Mouse (Mus musculus) midbrain, embryonic 12.5 days (tissue): Measurements from ENCODE around the gene Fgfr2. TPM values are rescaled to one million over a fixed set of nuclear protein-coding genes. Genes with fewer than 3 reads are reported as not detected.

Source experiments
- ATAC-seq: fragments of 200-750 bp; cut with Nextera tagmentation; 2 replicates; pipeline ENCODE4 v1.8.0; 2017; ENCODE audit warnings: low read depth, moderate TSS enrichment, moderate library complexity; ENCODE audit not compliant: low FRiP score
- H3K27ac ChIP-seq: fragments of 300-500 bp; sonication (generic); replicated peaks from 2 replicates; pipeline ENCODE4 v1.5.1; 2016; ENCODE audit warnings: mild to moderate bottlenecking
- H3K27me3 ChIP-seq: fragments of 300-500 bp; sonication (generic); 2 replicates; pipeline ENCODE4 v1.6.1; 2016; ENCODE audit warnings: mild to moderate bottlenecking
- H3K36me3 ChIP-seq: fragments of 300-500 bp; sonication (generic); 2 replicates; pipeline ENCODE4 v1.6.1; 2016
- H3K4me1 ChIP-seq: fragments of 300-500 bp; sonication (generic); 2 replicates; pipeline ENCODE4 v1.6.1; 2016
- H3K4me2 ChIP-seq: fragments of 300-500 bp; sonication (generic); replicated peaks from 2 replicates; pipeline ENCODE4 v1.6.1; 2016; ENCODE audit warnings: mild to moderate bottlenecking, moderate library complexity
- H3K4me3 ChIP-seq: fragments of 300-500 bp; sonication (generic); 2 replicates; pipeline ENCODE4 v1.5.1; 2016; ENCODE audit warnings: mild to moderate bottlenecking
- H3K9ac ChIP-seq: fragments of 300-500 bp; sonication (generic); replicated peaks from 2 replicates; pipeline ENCODE4 v1.6.1; 2016; ENCODE audit warnings: mild to moderate bottlenecking, moderate library complexity
- H3K9me3 ChIP-seq: fragments of 300-500 bp; sonication (generic); 2 replicates; pipeline ENCODE4 v1.6.1; 2016; ENCODE audit warnings: mild to moderate bottlenecking
- WGBS: fragments of 180-500 bp; shearing (Covaris S2); methylation state at CpG from one replicate; pipeline ENCODE4 v1.1.7; 2016; 5-methylcytosine and 5-hydroxymethylcytosine counted together
- polyA plus RNA-seq: library from polyadenylated mRNA; unstranded; fragments of >200 nt; fragmentation: Nextera tagmentation; extraction: Ambion mirVana; gene quantifications from 2 replicates; pipeline ENCODE4 v1.2.1, GENCODE M21; 2016

Fgfr2 gene
- polyA plus RNA-seq, 1 experiment from 2014 or later = 96.5 TPM

- peaks cover 16% of the 10 kb centered on the region for H3K36me3 ChIP-seq
- no peak overlapping the region for H3K9ac ChIP-seq
- no peak for ATAC-seq
- 0 out of 2 replicates have a peak, but pooled peaks cover 5% of the 10 kb centered on the region for H3K4me1 ChIP-seq
- no peaks in the 10 kb centered on the region for H3K27me3 ChIP-seq
- H3K4me2 ChIP-seq = no peak overlapping the region
- WGBS = 88% methylated on average over 8 of the region's 8 CpGs
- H3K27ac ChIP-seq = no peak overlapping the region
- no peaks in the 10 kb centered on the region for H3K9me3 ChIP-seq
- H3K4me3 ChIP-seq = no peak overlapping the region
Measured at GRCm38 (mm10) chr7:133052819-133053218, 70.3 kb downstream of the Fgfr2 start.

DNA sequence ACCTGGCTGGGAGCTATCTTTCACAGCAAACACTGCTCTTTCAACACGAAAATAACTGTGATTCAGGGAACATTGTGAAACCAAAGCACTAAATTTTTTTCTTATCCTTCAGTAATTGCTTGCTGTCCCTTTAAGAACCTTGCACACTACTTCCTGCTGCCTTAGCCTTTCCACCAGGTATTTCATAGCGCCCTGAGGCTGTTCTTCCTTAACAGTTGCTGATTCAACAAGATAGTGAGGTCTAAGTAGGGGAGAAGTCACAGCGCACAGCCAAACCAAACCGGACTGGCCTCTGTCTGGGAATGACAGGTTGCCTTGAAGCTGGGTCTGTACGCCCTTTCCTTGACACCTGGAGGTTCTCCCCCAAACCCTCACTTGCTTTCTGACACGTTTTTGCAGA lies 72.5 kb downstream of the Fgfr2 start:
- Histone ChIP-seq H3K9ac (no peak overlapping the region), H3K4me2 (no peak overlapping the region), H3K27me3 (no peaks in the 10 kb centered on the region), H3K4me3 (no peak overlapping the region), H3K27ac (no peak overlapping the region), H3K36me3 (peaks cover 16% of the 10 kb centered on the region), H3K4me1 (0 out of 2 replicates have a peak, but pooled peaks cover 5% of the 10 kb centered on the region), H3K9me3 (no peaks in the 10 kb centered on the region)
- WGBS = 92% methylated on average over 6 of the region's 6 CpGs
- ATAC-seq = no peak

DNA sequence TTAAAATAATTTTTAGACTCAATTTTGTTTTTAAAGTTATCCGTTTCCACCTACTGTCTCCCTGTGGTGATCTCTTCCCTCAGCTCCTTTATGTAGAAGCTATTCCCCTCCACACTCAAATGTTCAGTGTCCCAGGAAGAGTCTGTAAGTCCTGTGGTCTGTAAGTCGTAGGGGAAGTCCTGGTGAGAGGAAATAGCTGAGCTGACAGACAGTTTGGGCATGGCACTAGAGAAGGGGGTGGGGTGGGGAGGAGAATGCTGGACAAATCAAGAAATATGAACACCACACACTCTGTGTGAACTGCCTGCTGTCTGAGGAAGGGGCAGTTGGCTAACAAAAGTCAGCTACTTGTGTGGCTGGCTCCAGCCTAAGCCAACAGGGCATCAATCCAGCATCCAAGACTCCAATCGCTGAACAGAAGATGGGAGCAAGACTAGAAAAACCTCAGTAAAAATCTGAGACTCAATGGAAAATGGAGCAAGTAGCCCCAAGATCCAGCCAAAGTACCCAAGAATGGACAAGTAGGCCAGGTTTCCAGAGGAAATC lies 75.0 kb downstream of the Fgfr2 start:
- ATAC-seq = no peak
- Histone ChIP-seq H3K4me1 (no peaks in the 10 kb centered on the region), H3K36me3 (peaks cover 8% of the 10 kb centered on the region; the same call in 1 of the 2 replicates), H3K27ac (no peak overlapping the region), H3K9me3 (no peaks in the 10 kb centered on the region), H3K9ac (no peak overlapping the region), H3K27me3 (no peaks in the 10 kb centered on the region), H3K4me2 (no peak overlapping the region), H3K4me3 (no peak overlapping the region)
- WGBS = 82% methylated on average over 3 of the region's 3 CpGs

DNA sequence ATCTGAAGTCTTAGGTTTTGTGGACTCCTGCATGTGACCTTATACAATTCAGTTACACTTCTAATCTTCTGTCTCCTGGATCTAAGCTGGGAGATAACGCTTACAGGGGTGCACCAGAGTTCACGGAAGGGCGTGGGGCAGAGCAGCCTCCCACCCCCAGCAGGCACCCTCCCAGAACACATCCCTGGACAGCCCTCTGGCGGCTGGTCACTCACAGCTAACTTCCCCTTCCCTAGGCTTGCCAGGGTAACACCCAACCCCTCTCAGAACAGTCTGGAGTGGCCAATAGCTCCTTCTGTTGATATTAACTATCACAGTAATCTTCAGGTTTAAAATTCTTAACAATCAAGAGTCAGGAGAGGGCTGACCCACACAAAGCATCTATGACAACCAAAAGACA lies 75.9 kb downstream of the Fgfr2 start:
- Histone ChIP-seq H3K27me3 (no peaks in the 10 kb centered on the region), H3K4me3 (no peak overlapping the region), H3K36me3 (0 out of 2 replicates have a peak, but pooled peaks cover 3% of the 10 kb centered on the region), H3K9ac (no peak overlapping the region), H3K4me1 (no peaks in the 10 kb centered on the region), H3K27ac (no peak overlapping the region), H3K4me2 (no peak overlapping the region), H3K9me3 (no peaks in the 10 kb centered on the region)
- WGBS = 90% methylated on average over 4 of the region's 4 CpGs
- ATAC-seq = no peak

- peaks cover 10% of the 10 kb centered on the region for H3K4me1 ChIP-seq
- no peak for ATAC-seq
- H3K4me2 ChIP-seq = no peak overlapping the region
- H3K27me3 ChIP-seq = no peaks in the 10 kb centered on the region
- H3K27ac ChIP-seq = no peak overlapping the region
- H3K9ac ChIP-seq = no peak overlapping the region
- 86% methylated on average over 4 of the region's 4 CpGs for WGBS
- H3K36me3 ChIP-seq = 0 out of 2 replicates have a peak, but pooled peaks cover 3% of the 10 kb centered on the region
- no peak overlapping the region for H3K4me3 ChIP-seq
- H3K9me3 ChIP-seq = no peaks in the 10 kb centered on the region
Measured at GRCm38 (mm10) chr7:133044721-133045120, 78.4 kb downstream of the Fgfr2 start.

GRCm38 (mm10) chr7:133041784-133042183 lies 81.4 kb downstream of the Fgfr2 start:
- Histone ChIP-seq H3K27ac (no peak overlapping the region), H3K9ac (no peak overlapping the region), H3K36me3 (0 out of 2 replicates have a peak, but pooled peaks cover 3% of the 10 kb centered on the region), H3K4me1 (peaks cover 23% of the 10 kb centered on the region), H3K27me3 (no peaks in the 10 kb centered on the region), H3K4me3 (no peak overlapping the region), H3K4me2 (no peak overlapping the region), H3K9me3 (no peaks in the 10 kb centered on the region)
- no peak for ATAC-seq
- 84% methylated on average over 3 of the region's 3 CpGs for WGBS

DNA sequence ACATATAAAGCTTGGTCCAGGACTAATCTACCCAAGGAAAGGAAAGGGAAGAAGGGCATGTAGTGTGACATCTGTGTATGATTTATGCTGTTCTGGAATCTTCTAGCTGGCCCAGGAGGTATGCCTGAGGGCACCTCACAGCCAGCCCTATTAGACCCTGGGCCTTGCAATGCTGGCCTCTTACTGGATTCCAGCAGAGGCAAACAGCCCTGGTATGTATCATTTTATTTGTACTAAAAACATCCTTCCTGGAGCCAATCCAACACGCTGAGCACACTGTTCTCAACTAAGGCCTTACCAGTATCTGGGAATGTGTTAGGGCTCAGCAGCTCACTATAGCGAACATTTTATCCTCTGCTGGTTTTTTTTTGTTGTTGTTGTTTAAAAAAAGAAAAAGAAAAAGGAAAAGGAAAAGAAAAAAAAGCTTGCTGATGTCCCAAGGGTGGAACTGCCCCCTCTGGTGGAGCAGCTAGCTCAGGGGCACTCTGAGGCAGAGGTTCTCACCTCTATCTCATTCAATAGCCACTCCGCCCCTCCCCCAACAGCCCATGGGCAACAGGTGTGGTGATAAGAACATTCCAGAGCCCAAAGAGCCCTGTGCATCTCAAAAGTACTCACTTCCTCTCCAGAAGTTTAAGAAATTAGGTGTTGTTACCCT lies 82.3 kb downstream of the Fgfr2 start:
- Histone ChIP-seq H3K4me3 (no peak overlapping the region), H3K36me3 (0 out of 2 replicates have a peak, but pooled peaks cover 3% of the 10 kb centered on the region), H3K9ac (no peak overlapping the region), H3K9me3 (no peaks in the 10 kb centered on the region), H3K4me2 (no peak overlapping the region), H3K27me3 (no peaks in the 10 kb centered on the region), H3K27ac (no peak overlapping the region), H3K4me1 (peaks cover 30% of the 10 kb centered on the region)
- 88% methylated on average over 3 of the region's 3 CpGs for WGBS
- no peak for ATAC-seq

DNA sequence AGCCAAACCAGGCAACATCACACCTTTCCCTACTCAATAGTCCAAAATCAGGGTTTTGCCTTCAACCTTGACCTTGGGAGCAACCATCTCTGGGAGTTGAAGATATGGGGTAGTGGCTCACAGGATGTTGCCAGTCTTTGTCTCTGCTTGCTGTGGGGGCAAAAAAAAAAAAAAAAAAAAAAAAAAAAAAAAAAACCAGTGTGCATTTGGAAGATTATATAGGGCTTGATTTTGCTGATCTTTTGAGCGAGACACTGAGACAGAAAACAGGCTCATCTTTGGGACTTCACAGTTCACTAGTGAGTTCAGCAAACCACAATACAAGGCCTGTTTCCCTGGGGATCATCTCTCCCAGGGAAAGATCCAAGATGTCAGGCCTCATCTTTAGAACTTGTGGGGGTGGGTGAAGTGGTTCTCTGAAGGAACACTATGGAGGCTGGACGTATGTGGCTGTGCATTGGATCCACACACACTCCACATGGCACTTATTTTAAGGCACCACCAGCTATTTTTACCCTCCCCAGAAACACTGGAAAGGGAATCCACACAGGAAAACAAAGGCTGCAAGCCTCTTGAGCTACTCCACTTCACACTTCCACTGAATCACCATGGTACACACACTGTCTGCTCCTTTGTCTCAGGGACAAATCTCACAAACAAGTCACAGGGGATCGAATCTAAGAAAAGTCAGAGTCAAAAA lies 83.4 kb downstream of the Fgfr2 start:
- 84% methylated on average over 3 of the region's 3 CpGs for WGBS
- H3K9me3 ChIP-seq = no peaks in the 10 kb centered on the region
- no peak overlapping the region for H3K27ac ChIP-seq
- H3K36me3 ChIP-seq = 0 out of 2 replicates have a peak, but pooled peaks cover 3% of the 10 kb centered on the region
- no peak overlapping the region for H3K9ac ChIP-seq
- H3K4me1 ChIP-seq = peaks cover 37% of the 10 kb centered on the region
- no peak for ATAC-seq
- H3K27me3 ChIP-seq = no peaks in the 10 kb centered on the region
- H3K4me2 ChIP-seq = no peak overlapping the region
- H3K4me3 ChIP-seq = no peak overlapping the region

- peaks cover 57% of the 10 kb centered on the region for H3K4me1 ChIP-seq
- WGBS = 52% methylated on average over 4 of the region's 4 CpGs
- no peak for ATAC-seq
- H3K4me3 ChIP-seq = no peak overlapping the region
- H3K4me2 ChIP-seq = no peak overlapping the region
- no peak overlapping the region for H3K9ac ChIP-seq
- no peaks in the 10 kb centered on the region for H3K9me3 ChIP-seq
- no peak overlapping the region for H3K27ac ChIP-seq
- H3K36me3 ChIP-seq = no peaks in the 10 kb centered on the region
- H3K27me3 ChIP-seq = no peaks in the 10 kb centered on the region
Measured at GRCm38 (mm10) chr7:133037618-133038017, 85.5 kb downstream of the Fgfr2 start.

DNA sequence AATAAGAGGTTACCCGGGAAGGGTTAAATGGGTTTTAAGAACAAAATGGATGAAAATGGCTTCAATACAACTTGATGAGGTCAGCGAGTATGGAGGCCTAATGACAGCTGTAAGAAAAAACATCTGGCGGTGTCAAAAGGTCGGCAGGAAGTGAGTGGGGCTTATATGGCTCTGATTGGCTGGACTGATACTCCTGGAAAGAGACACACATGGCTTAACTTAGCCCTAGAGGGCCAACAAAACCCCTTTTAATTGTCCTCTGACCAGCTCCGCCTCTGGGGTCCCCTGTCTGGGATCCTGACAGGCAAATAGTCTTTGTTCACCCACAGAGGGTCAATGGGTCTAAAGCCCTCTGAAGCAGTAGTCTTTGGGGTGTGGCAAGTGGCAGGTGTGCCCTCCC lies 85.9 kb downstream of the Fgfr2 start:
- 38% methylated on average over 5 of the region's 5 CpGs for WGBS
- Histone ChIP-seq H3K4me1 (peaks cover 58% of the 10 kb centered on the region), H3K4me2 (no peak overlapping the region), H3K4me3 (no peak overlapping the region), H3K9ac (no peak overlapping the region), H3K27ac (no peak overlapping the region), H3K36me3 (no peaks in the 10 kb centered on the region), H3K9me3 (no peaks in the 10 kb centered on the region), H3K27me3 (no peaks in the 10 kb centered on the region)
- ATAC-seq = no peak

- Histone ChIP-seq H3K27ac (no peak overlapping the region), H3K4me1 (peaks cover 54% of the 10 kb centered on the region), H3K36me3 (no peaks in the 10 kb centered on the region), H3K9ac (no peak overlapping the region), H3K9me3 (no peaks in the 10 kb centered on the region), H3K4me3 (no peak overlapping the region), H3K4me2 (no peak overlapping the region), H3K27me3 (no peaks in the 10 kb centered on the region)
- no peak for ATAC-seq
Measured at GRCm38 (mm10) chr7:133035901-133036300, 87.2 kb downstream of the Fgfr2 start.

DNA sequence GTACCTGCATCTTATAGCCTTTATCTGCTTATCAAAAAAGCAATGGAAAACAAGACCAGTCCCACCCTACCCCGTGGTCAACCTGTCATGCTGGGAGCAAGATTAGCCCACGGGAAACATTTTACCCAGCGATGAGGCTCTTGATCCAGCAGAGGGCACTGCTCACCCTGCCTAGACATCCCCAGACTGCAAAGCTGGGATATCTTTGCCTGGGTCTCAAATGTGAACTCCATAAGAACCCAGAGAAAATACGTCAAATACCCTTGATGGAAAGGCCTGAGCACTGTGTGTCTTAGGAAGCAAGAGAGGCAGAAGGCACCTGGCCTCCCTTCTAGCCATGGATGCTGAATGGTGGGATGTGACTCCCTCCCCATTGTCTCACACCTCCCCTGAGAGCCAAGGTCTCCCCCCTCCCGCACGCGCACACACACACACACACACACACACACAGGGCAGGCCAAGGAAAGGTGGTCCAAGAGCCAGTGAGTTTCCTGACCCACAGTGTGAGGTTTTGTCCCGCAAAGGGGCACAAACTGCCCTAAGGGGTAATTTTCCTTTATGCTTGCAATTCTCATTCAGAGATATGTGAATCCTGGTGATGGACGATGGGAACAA lies 90.5 kb downstream of the Fgfr2 start:
- peak; percentile 62 for ATAC-seq
- H3K4me1 ChIP-seq = peaks cover 48% of the 10 kb centered on the region
- no peak overlapping the region for H3K4me2 ChIP-seq
- H3K4me3 ChIP-seq = no peak overlapping the region
- H3K36me3 ChIP-seq = no peaks in the 10 kb centered on the region
- no peak overlapping the region for H3K9ac ChIP-seq
- H3K9me3 ChIP-seq = no peaks in the 10 kb centered on the region
- H3K27ac ChIP-seq = no peak overlapping the region; the same call in 1 of the 2 replicates
- WGBS = 36% methylated on average over 9 of the region's 9 CpGs
- H3K27me3 ChIP-seq = no peaks in the 10 kb centered on the region
